Mouse (Mus musculus) MEL-GATA-1-ER (cell line): ENCODE measurements around the gene Pcyt2.

ENCODE experiments used
- DNase-seq: peaks from one replicate; pipeline ENCODE4 v3.0.0-alpha.2; 2012; ENCODE audit warnings: low read depth; ENCODE audit errors: extremely low read depth

The Pcyt2 gene

DNA sequence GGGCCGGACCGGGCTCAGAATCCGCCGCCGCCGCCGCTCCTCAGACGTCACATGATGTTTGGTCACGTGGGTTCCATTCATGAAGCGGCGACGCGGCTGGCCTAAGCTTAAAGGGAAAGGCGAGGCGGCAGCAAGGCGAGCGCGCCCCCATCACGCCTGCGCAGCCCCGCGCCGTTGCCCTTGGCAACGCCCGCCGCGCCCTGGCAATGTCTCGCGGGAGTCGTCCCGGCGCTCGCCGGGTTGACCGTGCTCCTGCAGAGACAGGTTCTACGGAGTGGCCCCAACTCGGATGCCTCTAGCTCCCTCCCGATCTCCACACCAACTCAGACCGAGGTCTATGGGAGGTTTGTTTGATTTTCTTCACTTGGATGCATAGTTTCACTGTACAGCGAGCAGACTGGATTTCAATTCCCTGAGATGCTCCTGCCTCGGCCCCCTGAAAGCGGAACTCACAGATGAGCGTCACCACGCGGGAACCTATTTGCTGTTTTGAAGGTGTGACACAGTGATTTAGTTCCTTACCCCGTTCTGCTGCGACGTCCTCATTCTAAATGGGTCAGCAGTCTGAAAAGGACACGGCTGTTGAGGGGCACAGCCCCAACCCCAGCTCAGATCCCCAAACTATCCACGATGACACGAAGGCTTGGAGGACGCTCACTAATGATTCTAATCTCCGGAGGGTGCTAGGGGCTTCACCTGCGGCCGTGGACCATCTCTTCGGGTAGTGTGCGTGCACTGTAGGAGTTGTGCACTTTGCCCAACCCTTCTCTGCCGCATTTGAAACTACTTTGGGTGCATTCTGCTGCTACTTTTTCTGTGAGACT, 16.0 kb upstream of the Pcyt2 start, which contains the start of gene Mafg:
TSS of gene Mafg (minus strand) at position 81 of the 824 bp plus-strand sequence.
- DNase-seq = peak; percentile 83

DNA sequence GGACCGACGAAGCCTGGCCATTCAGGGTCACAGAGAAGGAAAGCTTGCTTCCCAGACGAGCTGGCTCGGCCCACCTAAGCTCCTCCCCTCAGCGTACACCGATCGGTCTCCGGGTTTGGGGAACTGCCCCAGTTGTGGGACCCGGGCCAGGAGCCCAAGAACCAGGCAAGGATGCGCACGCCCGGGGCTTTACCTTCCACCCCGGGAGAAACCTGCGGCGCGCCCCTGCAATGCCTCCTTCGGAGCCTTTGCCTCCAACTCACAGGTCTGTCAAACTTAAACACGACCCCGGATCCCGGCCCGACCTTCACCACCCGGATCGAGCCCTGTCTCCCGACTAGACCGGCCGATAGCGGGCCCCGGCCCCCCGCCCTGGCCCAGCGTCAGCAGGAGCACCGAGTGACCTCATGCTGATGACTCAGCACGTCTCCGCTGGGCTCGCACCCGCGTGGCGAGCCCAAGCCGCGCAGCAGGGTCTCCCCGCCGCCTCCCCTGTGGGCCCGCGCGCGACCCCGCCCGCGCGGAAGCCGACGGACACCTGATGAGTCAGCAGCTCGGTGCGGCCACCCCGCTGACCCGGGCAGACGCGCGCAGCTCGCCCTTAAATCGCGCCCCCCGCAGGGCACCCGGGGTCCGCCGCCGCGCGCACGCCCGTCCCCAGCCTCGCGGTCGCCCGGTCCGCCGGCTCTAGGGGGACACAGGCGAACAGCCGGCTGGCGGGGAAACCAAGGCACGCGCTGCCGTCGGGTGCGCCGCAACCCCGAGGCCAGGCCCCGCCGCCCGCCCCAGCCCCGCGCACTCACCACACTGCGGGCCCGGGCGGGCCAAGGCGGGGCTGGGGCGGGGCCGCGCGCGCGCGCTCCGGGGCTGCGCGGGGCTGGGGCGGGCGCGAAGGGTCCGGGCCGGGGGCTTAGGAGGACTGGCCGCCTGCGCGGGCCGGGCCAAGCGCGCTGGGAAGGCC, 15.1 kb upstream of the Pcyt2 start:
- peak; percentile 66 for DNase-seq

DNA sequence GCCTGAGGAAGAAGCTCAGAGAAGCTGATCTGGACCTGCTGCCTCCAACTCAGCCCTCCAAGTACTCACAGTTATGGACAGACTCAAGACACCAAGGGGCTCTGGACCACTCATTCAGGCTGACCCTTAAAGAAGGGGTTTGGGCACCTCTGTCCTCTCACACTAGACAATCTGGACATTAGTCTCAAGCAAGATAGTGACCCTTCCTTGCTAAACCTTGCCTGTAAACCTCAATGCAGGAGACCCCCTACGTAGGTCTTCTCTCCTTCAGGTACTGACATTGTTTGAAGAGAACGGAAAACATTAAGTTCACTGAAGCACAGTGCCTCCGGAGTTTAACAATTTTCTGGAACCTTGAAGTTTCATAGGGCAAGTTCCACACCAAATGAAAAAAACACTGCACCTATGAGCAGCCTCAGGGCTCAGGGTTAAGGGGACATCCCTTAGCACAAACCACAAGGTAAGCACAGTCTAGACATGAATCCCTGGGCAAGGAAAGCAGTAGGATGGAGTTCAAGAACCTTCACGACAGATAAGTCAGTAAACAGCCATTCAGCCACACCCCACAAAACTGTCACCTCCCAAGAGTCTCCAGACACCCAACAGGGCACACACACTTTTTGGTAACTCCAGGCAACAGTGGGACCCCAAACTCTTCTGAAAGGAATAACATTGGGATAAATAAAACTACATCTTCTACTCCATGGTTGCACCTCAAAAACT, 14.2 kb upstream of the Pcyt2 start:
- no peak for DNase-seq

DNA sequence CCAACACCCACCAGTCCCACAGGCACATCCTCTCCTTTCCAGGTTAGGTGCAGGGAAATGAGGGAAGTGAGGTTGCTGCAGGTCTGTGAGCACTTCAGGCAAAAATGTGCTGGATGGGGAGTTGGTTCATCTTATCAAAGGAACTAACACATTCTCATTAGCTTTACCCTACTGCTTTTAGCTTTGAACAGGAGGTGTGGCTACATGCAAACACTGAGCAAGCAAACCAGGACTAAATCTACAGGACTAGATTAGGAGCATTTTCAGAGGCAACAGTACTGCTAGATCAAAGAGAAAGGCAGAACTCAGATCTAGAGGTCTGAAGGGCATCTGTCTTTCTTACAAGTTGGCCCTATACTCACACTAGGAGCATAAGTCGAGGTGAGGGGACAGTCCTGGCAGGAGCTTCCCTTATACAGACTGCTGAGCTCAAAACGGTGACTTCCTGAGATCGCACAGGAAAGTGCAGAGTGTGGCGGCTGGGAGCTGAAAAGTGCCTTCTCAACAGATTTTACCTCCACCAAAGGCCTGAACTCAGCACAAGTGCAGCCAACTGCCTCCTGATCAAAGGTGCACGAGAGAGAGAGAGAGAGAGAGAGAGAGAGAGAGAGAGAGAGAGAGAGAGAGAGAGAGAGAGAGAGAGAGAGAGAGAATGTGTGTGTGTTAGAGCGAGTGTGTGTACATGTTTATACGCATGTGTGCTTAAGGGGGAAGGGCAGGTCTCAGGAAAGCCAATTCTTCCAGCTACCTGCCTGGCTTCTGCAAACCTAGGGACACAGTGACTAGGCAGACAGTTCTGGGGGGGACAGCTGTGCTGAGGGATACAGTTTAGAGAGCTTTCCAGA, 13.4 kb upstream of the Pcyt2 start:
- no peak for DNase-seq

DNA sequence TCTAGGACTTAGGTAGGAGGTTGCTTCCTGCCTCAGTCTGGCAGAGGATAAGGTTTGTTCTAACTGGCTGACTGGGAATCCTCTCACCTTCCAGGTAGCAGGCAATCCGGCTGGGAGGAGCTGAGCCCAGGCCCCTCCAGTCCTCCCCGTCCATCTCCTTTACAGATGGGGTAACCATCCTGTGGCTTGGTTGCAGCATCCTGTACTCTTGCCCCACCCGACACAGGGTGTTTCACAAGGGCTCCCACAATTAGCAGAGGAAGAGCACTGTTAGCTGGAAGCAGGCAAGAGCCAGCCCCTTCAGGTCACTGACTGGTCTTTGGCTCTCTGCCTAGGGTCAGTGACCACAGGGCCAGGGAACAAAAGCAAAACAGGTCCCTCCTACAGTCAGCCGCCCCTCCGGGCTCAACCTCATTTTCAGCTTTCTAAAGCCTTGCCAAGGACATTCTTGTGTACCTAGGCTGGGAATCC, 12.7 kb upstream of the Pcyt2 start:
- no peak for DNase-seq

DNA sequence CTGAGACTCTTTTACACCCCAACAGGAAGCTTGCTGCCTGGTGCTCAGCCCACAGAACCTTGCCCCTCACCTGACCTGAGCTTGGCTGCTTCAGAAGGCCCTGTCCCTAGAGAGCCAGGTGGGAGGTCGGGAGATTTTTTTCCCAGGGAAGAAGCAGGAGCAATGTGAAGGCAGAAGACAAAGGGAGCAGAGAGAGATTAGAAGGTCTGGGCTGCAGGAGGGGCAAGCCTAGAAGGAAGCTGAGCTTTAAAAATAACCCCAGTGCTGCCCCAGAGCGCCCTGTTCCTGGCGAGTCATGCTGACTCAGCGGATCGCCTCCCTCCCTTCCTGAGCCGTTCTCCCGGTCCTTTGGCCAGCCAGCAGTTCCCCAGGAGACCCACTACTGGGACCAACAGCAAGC, 12.2 kb upstream of the Pcyt2 start:
- DNase-seq = no peak

DNA sequence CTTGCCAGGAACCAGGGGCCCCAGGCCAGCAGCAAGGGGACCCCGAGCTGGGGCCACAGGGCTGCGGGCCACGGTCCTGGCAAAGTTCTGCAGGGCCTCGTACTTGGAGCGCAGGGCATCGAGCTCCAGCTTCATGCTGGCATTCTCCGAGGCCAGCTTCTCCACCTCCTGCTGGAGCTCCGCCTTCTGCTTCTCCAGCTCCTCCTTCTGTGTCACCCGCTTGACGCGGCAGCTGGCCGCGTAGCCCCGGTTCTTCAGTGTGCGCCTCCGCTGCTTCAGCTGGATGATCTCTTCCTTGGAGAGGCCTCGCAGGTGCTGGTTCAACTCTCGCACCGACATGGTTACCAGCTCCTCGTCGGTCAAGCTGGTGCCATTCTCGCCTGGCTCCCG, 11.6 kb upstream of the Pcyt2 start:
- DNase-seq = no peak

DNA sequence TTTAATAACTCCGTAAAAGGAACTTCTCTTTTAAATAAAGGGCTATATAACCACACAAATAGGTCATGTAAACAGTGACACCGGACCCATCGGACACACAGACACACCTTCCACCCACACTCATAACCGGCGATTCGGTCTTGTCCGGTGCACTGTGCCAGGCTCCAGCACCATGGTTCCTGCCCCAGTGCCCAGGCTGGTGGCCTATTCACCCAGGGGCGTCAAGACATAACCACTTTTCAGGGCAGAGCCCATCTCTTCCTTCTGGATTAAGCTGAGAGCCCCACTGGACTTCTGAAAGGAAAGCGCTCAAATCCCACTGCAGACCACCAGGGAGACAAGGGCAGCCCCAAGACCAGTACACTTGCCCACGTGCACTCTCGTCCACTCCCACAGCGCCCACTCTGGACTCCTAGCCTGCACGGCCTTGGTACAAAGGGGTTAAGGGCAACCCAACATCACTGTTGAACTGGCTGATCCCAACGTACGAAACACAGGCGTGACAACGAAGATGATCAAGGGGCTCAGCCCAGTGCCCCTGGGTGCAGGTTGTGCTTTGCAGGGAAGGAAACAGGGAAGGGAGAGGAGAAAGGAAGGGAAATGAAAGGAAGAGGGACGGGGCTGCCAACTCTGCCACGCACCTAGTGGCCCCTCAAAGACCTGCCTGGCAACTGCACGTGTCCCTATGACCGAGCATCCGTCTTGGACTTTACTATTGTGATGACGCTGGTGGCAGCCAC, 11.0 kb upstream of the Pcyt2 start:
- no peak for DNase-seq

DNA sequence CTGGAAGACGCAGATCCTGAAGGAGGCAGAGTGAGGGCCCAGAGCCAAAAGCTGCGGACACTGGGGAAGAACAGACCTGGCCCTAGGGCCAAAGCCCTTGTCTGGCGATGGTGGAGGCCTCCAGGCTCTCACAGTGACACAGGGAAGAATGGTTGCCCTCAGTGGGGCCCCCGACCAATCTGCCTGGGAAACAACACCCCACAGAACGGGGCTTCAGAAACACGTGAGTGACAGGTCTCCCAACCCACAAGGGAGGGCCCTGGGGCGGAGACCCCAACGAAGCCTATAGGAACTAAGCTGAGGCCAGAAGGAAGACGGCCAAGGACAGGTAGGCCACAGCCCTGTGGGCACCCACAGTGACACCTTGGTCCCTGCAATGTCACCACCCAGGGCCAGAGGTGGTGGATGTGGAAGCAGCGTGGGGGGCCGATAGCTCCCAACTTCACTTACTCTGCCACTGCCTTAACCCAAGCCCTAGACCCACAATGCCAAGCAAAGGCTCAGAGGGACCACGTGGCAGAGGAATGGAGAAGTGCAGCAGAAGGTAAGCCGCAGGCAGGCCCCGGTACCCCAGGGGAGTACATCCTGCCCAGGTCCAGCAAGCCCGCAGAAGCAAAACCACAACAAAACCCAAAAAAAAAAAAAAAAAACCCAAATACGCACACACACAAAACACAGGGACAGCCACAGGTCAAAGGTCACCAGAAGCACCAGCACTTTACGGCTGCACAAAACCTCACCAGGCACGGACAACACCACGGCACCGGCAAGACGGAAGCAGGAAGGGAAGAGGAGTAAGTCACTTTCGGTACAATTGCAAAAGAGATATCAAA, 9.9 kb upstream of the Pcyt2 start:
- DNase-seq = no peak

DNA sequence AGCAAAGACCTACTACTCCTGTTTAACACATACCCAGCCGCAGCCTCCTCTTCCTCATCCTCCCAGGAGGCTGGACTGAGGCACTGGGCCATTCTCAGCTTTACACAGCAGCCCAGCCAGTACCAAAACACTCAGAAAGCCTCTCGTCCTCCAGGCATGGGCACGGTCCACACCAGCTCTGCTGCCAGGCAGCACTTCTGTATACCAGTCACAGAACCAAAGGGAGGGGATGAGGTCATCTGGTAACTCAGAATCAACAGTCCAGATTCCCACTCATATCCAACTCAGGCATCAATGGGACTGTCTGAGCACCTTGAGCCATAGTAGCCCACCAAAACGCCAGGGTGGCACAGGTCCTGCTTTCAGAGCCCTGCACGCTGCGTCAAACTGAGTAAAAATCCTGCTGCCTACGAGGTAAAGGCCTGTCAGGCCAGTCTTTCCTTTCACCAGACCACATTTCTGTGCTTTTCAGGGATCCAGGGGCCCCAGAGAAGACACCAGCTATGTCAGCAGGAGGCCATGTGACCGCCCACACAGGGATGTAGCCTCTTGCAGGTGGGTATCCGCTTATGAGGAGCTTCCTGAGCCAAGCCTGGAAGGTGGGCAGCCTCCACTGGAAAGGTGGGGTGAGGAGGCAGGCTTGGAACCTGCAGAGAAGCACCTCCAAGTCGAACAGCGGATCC, 9.2 kb upstream of the Pcyt2 start:
- no peak for DNase-seq

DNA sequence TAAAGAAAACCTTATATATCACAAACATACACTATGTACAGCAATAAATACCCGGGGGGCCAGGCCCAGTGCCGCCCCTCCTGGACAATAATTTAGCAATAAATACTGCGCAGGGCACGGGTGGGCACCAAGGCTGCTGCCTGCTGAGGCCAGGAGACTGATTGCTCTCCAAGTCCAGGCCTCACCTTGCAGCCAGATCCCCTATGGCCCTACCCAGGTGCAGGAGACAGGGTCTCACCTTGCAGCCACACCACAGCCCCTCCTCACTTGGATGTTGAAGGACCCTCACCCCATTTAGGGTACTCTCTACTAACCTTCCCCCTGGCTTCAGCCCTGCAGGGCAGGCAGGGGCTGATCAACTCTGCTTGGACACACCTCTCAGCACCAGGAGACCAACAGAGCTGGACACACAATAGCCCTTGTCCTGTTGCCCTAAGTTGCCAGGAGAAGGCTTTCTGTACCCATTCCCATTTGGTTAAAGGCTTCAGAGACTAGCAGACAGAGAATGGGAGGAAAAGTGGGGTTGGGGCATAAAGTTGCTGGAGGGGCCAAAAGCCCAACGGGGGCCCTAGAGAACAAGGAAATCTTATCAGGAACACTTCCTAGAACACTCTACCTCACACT, 7.5 kb upstream of the Pcyt2 start, which contains the start of gene Sirt7:
TSS of gene Sirt7 (minus strand) at position 89 of the 624 bp plus-strand sequence.
- DNase-seq = no peak

DNA sequence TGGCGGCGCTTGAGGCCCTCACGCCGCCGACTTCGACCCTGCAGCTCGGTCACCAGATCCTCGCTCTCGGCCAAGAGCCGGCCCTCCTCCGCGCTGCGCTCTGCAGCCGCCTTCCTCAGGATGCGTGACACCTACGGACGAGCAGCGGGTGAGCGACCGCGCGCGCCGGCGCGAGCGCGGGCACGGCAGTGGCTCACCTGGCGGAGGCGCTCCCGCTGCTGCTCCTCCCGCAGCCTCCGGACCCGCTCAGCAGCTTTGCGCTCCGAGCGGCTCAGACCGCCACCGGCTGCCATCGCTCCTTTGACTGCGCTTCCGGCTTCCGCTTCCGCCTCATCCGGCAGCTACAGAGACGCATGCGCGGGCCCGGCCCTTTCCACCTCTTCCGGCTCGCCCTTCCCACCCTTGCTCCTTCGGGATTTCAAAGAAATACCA, 7.0 kb upstream of the Pcyt2 start:
- no peak for DNase-seq

DNA sequence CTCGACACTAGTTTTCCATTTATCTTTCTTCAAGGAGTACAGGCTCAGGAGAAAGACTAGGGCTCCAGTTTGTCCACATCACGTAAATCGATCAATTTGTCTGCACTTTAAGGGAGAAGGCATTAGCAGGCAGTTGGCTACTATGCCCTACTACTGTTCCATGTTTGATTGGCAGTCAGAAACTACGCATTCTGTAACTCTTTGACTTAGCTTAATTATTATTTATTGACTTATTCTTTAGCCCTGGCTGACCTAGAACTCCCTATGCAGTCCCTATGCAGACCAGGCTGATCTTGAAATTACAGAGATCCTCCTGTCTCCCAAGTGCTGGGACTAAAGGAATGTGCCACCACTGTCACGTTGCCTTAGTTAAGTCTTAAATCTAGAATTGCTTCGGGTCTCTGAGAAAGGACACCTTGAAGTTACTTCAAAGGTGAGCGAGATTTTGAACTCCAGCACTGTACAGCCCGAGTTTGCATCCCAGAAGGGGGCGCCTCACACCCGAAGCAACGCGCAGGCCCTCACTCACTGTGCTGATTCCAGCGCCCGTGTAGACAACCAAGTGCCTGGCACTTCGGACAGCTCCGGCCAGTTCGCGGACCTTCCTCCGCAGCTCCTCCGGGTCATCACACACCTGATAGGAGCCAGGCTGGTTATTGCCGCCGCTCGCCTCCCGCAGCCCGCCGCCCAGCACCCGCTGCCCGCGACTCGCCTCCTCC, 6.4 kb upstream of the Pcyt2 start:
- no peak for DNase-seq

DNA sequence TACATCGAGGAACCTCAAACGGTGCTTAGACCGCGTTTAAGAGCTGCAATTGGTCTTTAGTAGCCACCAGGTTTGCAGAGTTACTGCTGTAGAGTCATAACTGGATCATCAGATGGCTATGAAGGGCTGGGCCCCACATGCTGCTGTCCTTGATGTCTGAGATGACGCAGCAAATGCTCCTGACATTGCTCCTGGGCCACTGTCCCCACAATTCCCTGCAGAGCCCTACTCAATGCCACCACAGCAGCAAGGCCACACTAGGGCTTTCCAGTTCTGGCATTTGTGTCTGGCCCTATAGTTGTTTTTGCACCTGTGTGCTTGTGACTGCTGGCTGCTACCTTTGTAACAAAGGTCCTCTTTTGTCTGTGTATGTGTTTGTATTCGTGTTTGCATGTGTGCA, 5.1 kb upstream of the Pcyt2 start:
- DNase-seq = no peak

DNA sequence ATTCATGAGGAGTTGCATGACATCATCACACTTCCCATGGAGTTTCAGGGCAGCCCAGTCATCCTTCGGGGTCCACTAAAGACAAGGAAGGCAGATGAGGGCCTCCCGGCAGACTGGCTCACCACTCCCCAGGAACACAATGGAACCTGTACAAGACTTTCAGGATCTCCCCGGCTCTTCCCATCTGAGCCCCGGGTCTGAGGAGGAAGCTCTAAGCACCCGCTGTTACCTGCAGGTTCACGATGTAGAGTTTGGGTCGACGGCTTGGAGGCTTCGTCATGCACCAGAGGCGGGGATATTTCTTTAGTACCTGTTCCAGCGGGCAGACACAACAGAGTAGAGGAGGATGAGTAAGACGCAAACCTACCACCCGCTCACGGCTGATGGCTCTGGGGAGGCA, 2.5 kb upstream of the Pcyt2 start:
- DNase-seq = no peak

DNA sequence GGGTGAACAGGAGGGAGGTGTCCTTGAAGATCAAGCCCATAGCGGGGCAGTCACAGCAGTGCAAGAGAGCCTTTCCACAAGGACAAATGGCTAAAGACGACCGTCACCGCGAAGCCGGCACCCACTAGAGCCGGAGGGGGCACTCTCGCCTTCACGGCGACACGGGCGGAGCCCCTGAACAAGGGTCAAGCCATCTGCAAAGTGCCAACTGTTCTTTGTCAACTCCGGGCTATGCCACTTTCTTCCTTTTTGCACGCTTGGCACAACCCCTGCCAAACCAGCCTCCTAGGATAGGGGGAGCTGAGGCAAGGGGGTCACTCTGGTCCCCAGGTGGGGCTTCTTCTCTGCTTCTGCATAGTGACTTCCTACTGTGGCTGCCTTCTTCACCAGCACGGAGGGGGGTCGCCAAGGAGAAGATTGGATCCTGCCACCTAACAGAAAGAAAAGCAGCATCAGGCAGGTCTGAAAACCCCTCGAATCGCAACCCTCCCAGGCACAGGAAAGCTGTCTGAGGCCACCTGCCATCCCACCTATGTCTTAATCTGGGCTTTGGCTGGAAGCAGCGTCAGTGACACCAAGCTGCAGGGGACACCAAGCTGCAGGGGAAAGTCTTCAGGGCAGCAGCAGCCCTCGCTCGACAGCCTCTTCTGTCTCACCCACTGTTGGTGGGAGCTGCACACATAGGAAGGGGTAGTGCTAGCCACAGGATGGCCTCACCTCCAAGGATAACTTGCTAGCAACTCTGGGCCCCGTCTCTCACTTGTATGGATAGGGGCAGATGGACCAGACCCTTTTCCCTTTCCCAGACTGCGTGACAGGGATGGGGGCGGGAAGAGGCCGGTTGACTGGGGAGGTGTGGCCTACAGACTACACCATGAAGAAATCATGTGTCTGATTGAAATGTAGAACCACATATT, 1.1 kb upstream of the Pcyt2 start:
- DNase-seq = no peak
